In the genomic region with DNA sequence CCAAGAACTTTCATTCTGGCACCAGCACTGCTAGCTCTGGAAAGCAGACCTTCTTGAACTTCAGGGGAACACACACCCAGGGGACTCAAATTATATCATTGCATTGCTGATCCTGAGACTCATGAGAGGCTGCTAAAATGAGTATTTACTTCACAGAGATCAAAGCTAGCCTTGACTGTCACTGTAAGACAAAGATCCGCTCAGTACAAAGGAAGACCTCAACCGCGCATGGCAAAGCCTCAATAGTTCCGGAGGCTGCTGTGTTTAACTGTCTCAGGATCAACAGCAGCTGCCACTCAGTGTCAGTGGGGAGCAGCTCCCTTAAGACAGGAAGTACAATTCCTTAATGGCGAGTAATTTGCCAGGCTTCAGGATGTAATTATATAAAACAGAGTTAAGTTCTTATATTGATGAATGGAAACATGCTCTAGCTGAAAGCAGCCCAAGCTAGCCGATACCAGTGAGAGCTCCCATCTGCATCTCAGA, we compare ENCODE assay signal across 8 mouse cellular contexts.
DNase-seq lines count a peak whose midpoint lies in the region; ATAC-seq and TF ChIP-seq lines count a peak whose summit lies in the region.
"Had no signal": no experiment of that assay in that cellular context is flagged by ENCODE, and none has a peak within 500 bp of the region (broad histone marks: within the 10 kb centered on the region; RNA-seq: fewer than 3 reads in every experiment).

No protein-coding gene starts in this region.

- peak; percentile 85 for ATAC-seq in forebrain, embryonic 14.5 days
- peak; percentile 73 for ATAC-seq in midbrain, embryonic 11.5 days (ENCODE audit: low FRiP score)

- no peaks in the 10 kb centered on the region for H3K27me3 ChIP-seq in C2C12 (ENCODE audit: control insufficient read depth, insufficient read depth, insufficient read length)
- no peaks in the 10 kb centered on the region for H3K27me3 ChIP-seq in forebrain, embryonic 14.5 days (replicated peaks; ENCODE audit: control insufficient read depth, insufficient read depth, low read length)
- H3K27me3 ChIP-seq in midbrain, embryonic 11.5 days (ENCODE audit: control insufficient read depth, insufficient read depth, low read length) = no peaks in the 10 kb centered on the region
- H3K27me3 ChIP-seq: embryonic facial prominence, embryonic 13.5 days had no signal

- no peak for TF ChIP-seq CTCF in C2C12 (IDR thresholded peaks at IDR 0.05; ENCODE audit: control insufficient read depth, insufficient read depth, insufficient read length)
- no peak for TF ChIP-seq CTCF in layer of hippocampus, adult 2 months (conservative IDR thresholded peaks at IDR 0.05)

- H3ac ChIP-seq in C2C12 (ENCODE audit: control insufficient read depth, insufficient read length, low read depth) = no peak overlapping the region

- H3K27ac ChIP-seq in forebrain, embryonic 14.5 days (ENCODE audit: low read depth, low read length) = no peak overlapping the region
- H3K27ac ChIP-seq in midbrain, embryonic 11.5 days (ENCODE audit: low read depth, low read length) = no peak overlapping the region
- H3K27ac ChIP-seq in layer of hippocampus, adult 2 months = no peak overlapping the region
- H3K27ac ChIP-seq: embryonic facial prominence, embryonic 13.5 days had no signal

- no peak overlapping the region for H3K9ac ChIP-seq in forebrain, embryonic 14.5 days (ENCODE audit: low read length)
- no peak overlapping the region for H3K9ac ChIP-seq in midbrain, embryonic 11.5 days (ENCODE audit: low read length)
- H3K9ac ChIP-seq: embryonic facial prominence, embryonic 13.5 days had no signal

- peak; percentile 72 for DNase-seq in MN1 (ENCODE audit: low spot score)
- peak; percentile 78 for DNase-seq in forebrain, embryonic 14.5 days (ENCODE audit: low spot score)
- peak; percentile 89 for DNase-seq in midbrain, embryonic 11.5 days (ENCODE audit: low spot score, missing footprints)
- no peak for DNase-seq in testis, postnatal 14 days (ENCODE audit: low spot score)
- no peak for DNase-seq in layer of hippocampus, adult 2 months (ENCODE audit: low spot score in 2 of 2)
- DNase-seq in heart, postnatal 14 days = no peak

- H3K79me2 ChIP-seq in C2C12 (ENCODE audit: control insufficient read depth, insufficient read depth) = no peaks in the 10 kb centered on the region

- no peaks in the 10 kb centered on the region for H3K79me3 ChIP-seq in C2C12 (ENCODE audit: low read depth)

- intact Hi-C loops in heart, postnatal 14 days (cut with DNase I) = no loop called here

- H3K9me3 ChIP-seq in forebrain, embryonic 14.5 days (replicated peaks; ENCODE audit: control insufficient read depth, low read length) = no peaks in the 10 kb centered on the region
- H3K9me3 ChIP-seq in midbrain, embryonic 11.5 days (ENCODE audit: control insufficient read depth, low read length) = no peaks in the 10 kb centered on the region; the same call in 1 of the 2 replicates
- H3K9me3 ChIP-seq: embryonic facial prominence, embryonic 13.5 days had no signal

- no peaks in the 10 kb centered on the region for H3K36me3 ChIP-seq in C2C12 (ENCODE audit: control insufficient read depth, insufficient read depth)
- no peaks in the 10 kb centered on the region for H3K36me3 ChIP-seq in forebrain, embryonic 14.5 days (ENCODE audit: control insufficient read depth, insufficient read depth, low read length)
- no peaks in the 10 kb centered on the region for H3K36me3 ChIP-seq in midbrain, embryonic 11.5 days (ENCODE audit: control insufficient read depth, insufficient read depth, low read length)

- no peak overlapping the region for H3K4me3 ChIP-seq in C2C12 (ENCODE audit: insufficient read depth, poor library complexity, severe bottlenecking)
- H3K4me3 ChIP-seq in forebrain, embryonic 14.5 days (ENCODE audit: low read depth, low read length) = no peak overlapping the region
- no peak overlapping the region for H3K4me3 ChIP-seq in midbrain, embryonic 11.5 days (ENCODE audit: low read depth, low read length)
- H3K4me3 ChIP-seq in layer of hippocampus, adult 2 months = no peak overlapping the region
- H3K4me3 ChIP-seq: embryonic facial prominence, embryonic 13.5 days had no signal

- 1% methylated on average over 6 of the region's 6 CpGs for WGBS in forebrain, embryonic 14.5 days
- 19% methylated on average over 6 of the region's 6 CpGs for WGBS in midbrain, embryonic 11.5 days

- no peak overlapping the region for H3K4me2 ChIP-seq in forebrain, embryonic 14.5 days (ENCODE audit: low read length)
- H3K4me2 ChIP-seq in midbrain, embryonic 11.5 days = peak overlapping the region; percentile 11; the same call in 1 of the 2 replicates
- H3K4me2 ChIP-seq: embryonic facial prominence, embryonic 13.5 days had no signal

- H3K4me1 ChIP-seq in forebrain, embryonic 14.5 days (ENCODE audit: control insufficient read depth, insufficient read depth, low read length) = peaks cover 13% of the 10 kb centered on the region
- H3K4me1 ChIP-seq in midbrain, embryonic 11.5 days (ENCODE audit: control insufficient read depth, insufficient read depth, low read length) = peaks cover 16% of the 10 kb centered on the region

TF ChIP-seq in C2C12, 6 proteins besides CTCF, POLR2A, EP300 and RAD21:
- TF ChIP-seq CEBPB (IDR thresholded peaks at IDR 0.05; ENCODE audit: low read depth) = no peak
- peak; percentile 12 for TF ChIP-seq MYOD1 (IDR thresholded peaks at IDR 0.05; ENCODE audit: control insufficient read depth, insufficient read length, low read depth)

Comparison
In these comparisons a context has a peak if more than half of its experiments do, and no peak if none do; other contexts are left out.
1. DNase-seq: peak in MN1 (single experiment), forebrain, embryonic 14.5 days (single experiment) and midbrain, embryonic 11.5 days (single experiment); none in testis, postnatal 14 days (single experiment), layer of hippocampus, adult 2 months (0 of 2) and heart, postnatal 14 days (0 of 2).